In genomic region chr2:114173248-114173647, GRCm38 (mm10) we compare ENCODE assay signal across 19 mouse cellular contexts. TPM values are rescaled to one million over a fixed set of nuclear protein-coding genes. Genes with fewer than 3 reads are reported as not detected.
DNase-seq lines count a peak whose midpoint lies in the region; ATAC-seq and TF ChIP-seq lines count a peak whose summit lies in the region.
"Had no signal": no experiment of that assay in that cellular context is flagged by ENCODE, and none has a peak within 500 bp of the region (broad histone marks: within the 10 kb centered on the region; RNA-seq: fewer than 3 reads in every experiment).

No protein-coding gene starts in this region.

- no peak for TF ChIP-seq CTCF in liver, postnatal 0 days (IDR thresholded peaks at IDR 0.05; ENCODE audit: low read depth)

- H3K27ac ChIP-seq in limb, embryonic 13.5 days = no peak overlapping the region
- no peak overlapping the region for H3K27ac ChIP-seq in limb, embryonic 10.5 days
- H3K27ac ChIP-seq in liver, embryonic 13.5 days = no peak overlapping the region; the same call in 1 of the 2 replicates
- no peak overlapping the region for H3K27ac ChIP-seq in liver, postnatal 0 days (ENCODE audit: low read depth)
- H3K27ac ChIP-seq: embryonic facial prominence, embryonic 13.5 days; forebrain, embryonic 12.5 days; hindbrain, embryonic 14.5 days had no signal

- H3K27me3 ChIP-seq in limb, embryonic 13.5 days = no peaks in the 10 kb centered on the region; the same call in 1 of the 2 replicates
- no peaks in the 10 kb centered on the region for H3K27me3 ChIP-seq in limb, embryonic 10.5 days (ENCODE audit: low read depth, poor library complexity, severe bottlenecking)
- no peaks in the 10 kb centered on the region for H3K27me3 ChIP-seq in liver, embryonic 13.5 days
- H3K27me3 ChIP-seq in liver, postnatal 0 days (ENCODE audit: insufficient read depth, low read length) = no peaks in the 10 kb centered on the region
- H3K27me3 ChIP-seq: embryonic facial prominence, embryonic 13.5 days had no signal

- no peak for ATAC-seq in limb, embryonic 13.5 days (ENCODE audit: low FRiP score, low read depth)
- peak; percentile 75 for ATAC-seq in liver, embryonic 13.5 days (ENCODE audit: low read depth)
- no peak for ATAC-seq in liver, postnatal 0 days
- no peak for ATAC-seq in erythroid progenitor cell, adult 5-6 weeks (replicated peaks; ENCODE audit: low FRiP score, poor library complexity, severe bottlenecking)
- ATAC-seq: forebrain, embryonic 16.5 days had no signal

- H3K9ac ChIP-seq in limb, embryonic 13.5 days = no peak overlapping the region
- H3K9ac ChIP-seq in liver, embryonic 13.5 days = peak overlapping the region; percentile 87
- H3K9ac ChIP-seq in liver, postnatal 0 days (replicated peaks) = no peak overlapping the region

- H3K9me3 ChIP-seq in limb, embryonic 13.5 days = no peaks in the 10 kb centered on the region
- no peaks in the 10 kb centered on the region for H3K9me3 ChIP-seq in limb, embryonic 10.5 days (replicated peaks)
- no peaks in the 10 kb centered on the region for H3K9me3 ChIP-seq in liver, embryonic 13.5 days (replicated peaks)
- no peaks in the 10 kb centered on the region for H3K9me3 ChIP-seq in liver, postnatal 0 days (ENCODE audit: low read length)
- H3K9me3 ChIP-seq: embryonic facial prominence, embryonic 13.5 days; forebrain, embryonic 12.5 days; G1E had no signal

- no peak for DNase-seq in limb, embryonic 10.5 days (ENCODE audit: low spot score)
- DNase-seq in c-Kit-positive CD71-positive TER-119-positive erythroid progenitor cells, embryonic 14.5 days (ENCODE audit: low spot score) = peak; percentile 29
- DNase-seq in liver, embryonic 13.5 days = no peak
- no peak for DNase-seq in liver, postnatal 0 days
- DNase-seq in kidney, postnatal 14 days = no peak
- no peak for DNase-seq in left cerebral cortex, postnatal 14 days (ENCODE audit: low spot score in 2 of 2)
- DNase-seq: adrenal gland, adult 8-10 months; cerebellum, adult 18-20 months; cerebellum, adult 9-11 months; cerebellum, postnatal 36 days; gastrocnemius, postnatal 25 days; heart, postnatal 10 days had no signal

- H3K4me1 ChIP-seq in limb, embryonic 13.5 days = peaks cover 14% of the 10 kb centered on the region
- H3K4me1 ChIP-seq in limb, embryonic 10.5 days = peaks cover 11% of the 10 kb centered on the region
- peaks cover 19% of the 10 kb centered on the region for H3K4me1 ChIP-seq in liver, embryonic 13.5 days (replicated peaks)
- peaks cover 8% of the 10 kb centered on the region for H3K4me1 ChIP-seq in liver, postnatal 0 days (ENCODE audit: insufficient read depth)

- H3K4me2 ChIP-seq in limb, embryonic 13.5 days (replicated peaks) = peak overlapping the region; percentile 91; the same call in 1 of the 2 replicates
- peak overlapping the region; percentile 82 for H3K4me2 ChIP-seq in liver, embryonic 13.5 days
- peak overlapping the region; percentile 86; the same call in 1 of the 2 replicates for H3K4me2 ChIP-seq in liver, postnatal 0 days (ENCODE audit: low read depth, low read length)

- no peak overlapping the region for H3K4me3 ChIP-seq in limb, embryonic 13.5 days
- H3K4me3 ChIP-seq in limb, embryonic 10.5 days = no peak overlapping the region
- H3K4me3 ChIP-seq in liver, embryonic 13.5 days (replicated peaks) = peak overlapping the region; percentile 83
- H3K4me3 ChIP-seq in liver, postnatal 0 days (ENCODE audit: low read depth, low read length) = 0 out of 2 replicates have a peak overlapping the region, but pooled peaks have one; percentile 97
- H3K4me3 ChIP-seq: forebrain, embryonic 12.5 days had no signal

- no peak for TF ChIP-seq EP300 in liver, postnatal 0 days (IDR thresholded peaks at IDR 0.05; ENCODE audit: low read depth)

- intact Hi-C loops in left cerebral cortex, postnatal 14 days (cut with DNase I) = no loop called here

- H3K36me3 ChIP-seq in limb, embryonic 13.5 days = peaks cover 22% of the 10 kb centered on the region
- H3K36me3 ChIP-seq in limb, embryonic 10.5 days = peaks cover 33% of the 10 kb centered on the region
- H3K36me3 ChIP-seq in liver, embryonic 13.5 days = peaks cover 19% of the 10 kb centered on the region
- 0 out of 2 replicates have a peak, but pooled peaks cover 3% of the 10 kb centered on the region for H3K36me3 ChIP-seq in liver, postnatal 0 days (replicated peaks; ENCODE audit: insufficient read depth, low read length)

RNA-seq across cellular contexts. Expression of gene Aqr, which starts 13.6 kb away (rescaled TPM):
- polyA plus RNA-seq in limb, embryonic 13.5 days (2015; fragmentation: Nextera tagmentation; extraction: Ambion mirVana) = 45.1 and 50.1 TPM in 2 replicates
- polyA plus RNA-seq in limb, embryonic 10.5 days (2016; fragmentation: Nextera tagmentation; extraction: Ambion mirVana) = 47.9 and 49.1 TPM in 2 replicates
- polyA plus RNA-seq in liver, embryonic 13.5 days (2015; fragmentation: Nextera tagmentation; extraction: Ambion mirVana) = 24.9 and 30.1 TPM in 2 replicates
- 14.2 and 15.0 TPM in 2 replicates for polyA plus RNA-seq in liver, postnatal 0 days (2015; fragmentation: Nextera tagmentation; extraction: Ambion mirVana)
- 18.0 and 27.2 TPM in 2 replicates for total RNA-seq in erythroid progenitor cell, adult 5-6 weeks (2015; ENCODE audit: low replicate concordance)
- 18.5 and 23.5 TPM in 2 replicates for total RNA-seq in erythroid progenitor cell, adult 5-6 weeks (2017; ENCODE audit: low replicate concordance)
- 10 to 100 TPM; 27.1 to 30.9 TPM for total RNA-seq in left cerebral cortex, postnatal 14 days (2021)

RNA-seq across cellular contexts. Expression of gene Zfp770, which starts 28.0 kb away (rescaled TPM):
- 5.1 and 5.7 TPM in 2 replicates for polyA plus RNA-seq in limb, embryonic 13.5 days (2015; fragmentation: Nextera tagmentation; extraction: Ambion mirVana)
- 2.9 and 3.0 TPM in 2 replicates for polyA plus RNA-seq in limb, embryonic 10.5 days (2016; fragmentation: Nextera tagmentation; extraction: Ambion mirVana)
- polyA plus RNA-seq in liver, embryonic 13.5 days (2015; fragmentation: Nextera tagmentation; extraction: Ambion mirVana) = 1.8 and 1.9 TPM in 2 replicates
- polyA plus RNA-seq in liver, postnatal 0 days (2015; fragmentation: Nextera tagmentation; extraction: Ambion mirVana) = 1.6 and 1.7 TPM in 2 replicates
- total RNA-seq in erythroid progenitor cell, adult 5-6 weeks (2015; ENCODE audit: low replicate concordance) = 2.9 and 5.8 TPM in 2 replicates
- 1.3 and 2.7 TPM in 2 replicates for total RNA-seq in erythroid progenitor cell, adult 5-6 weeks (2017; ENCODE audit: low replicate concordance)
- total RNA-seq in left cerebral cortex, postnatal 14 days (2021) = 10 to 100 TPM; 28.7 to 29.3 TPM
- polyA plus RNA-seq: G1E had no signal

Comparison
In these comparisons a context has a peak if more than half of its experiments do, and no peak if none do; other contexts are left out.
1. H3K4me3 ChIP-seq: peak in liver, embryonic 13.5 days (single experiment) and liver, postnatal 0 days (single experiment); none in limb, embryonic 13.5 days (single experiment) and limb, embryonic 10.5 days (single experiment).
2. Peak in every context shown above with its lines, with median percentiles within 50 percentile points of each other: H3K4me2 ChIP-seq.